Mouse (Mus musculus): ENCODE data around the gene Acin1.
A peak's percentile ranks its signal among the peaks of the same experiment; 100 is the strongest.

Acin1 gene

DNA sequence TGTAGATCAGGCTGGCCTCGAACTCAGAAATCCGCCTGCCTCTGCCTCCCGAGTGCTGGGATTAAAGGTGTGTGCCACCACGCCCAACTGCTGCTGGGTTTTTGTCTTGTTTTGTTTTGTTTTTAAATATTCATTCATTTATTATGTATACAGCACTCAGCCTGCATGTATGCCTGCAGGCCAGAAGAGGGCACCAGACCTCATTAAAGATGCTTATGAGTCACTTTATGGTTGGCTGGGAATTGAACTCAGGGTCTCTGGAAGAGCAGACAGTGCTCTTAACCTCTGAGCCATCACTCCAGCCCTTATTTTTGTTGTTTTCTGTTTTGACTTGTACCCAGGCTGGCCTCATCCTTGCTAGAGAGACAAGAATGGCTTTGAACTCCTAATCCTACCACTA is 76.8 kb downstream of the Acin1 start:
- no peak for ATAC-seq (ENCODE audit: low TSS enrichment)

DNA sequence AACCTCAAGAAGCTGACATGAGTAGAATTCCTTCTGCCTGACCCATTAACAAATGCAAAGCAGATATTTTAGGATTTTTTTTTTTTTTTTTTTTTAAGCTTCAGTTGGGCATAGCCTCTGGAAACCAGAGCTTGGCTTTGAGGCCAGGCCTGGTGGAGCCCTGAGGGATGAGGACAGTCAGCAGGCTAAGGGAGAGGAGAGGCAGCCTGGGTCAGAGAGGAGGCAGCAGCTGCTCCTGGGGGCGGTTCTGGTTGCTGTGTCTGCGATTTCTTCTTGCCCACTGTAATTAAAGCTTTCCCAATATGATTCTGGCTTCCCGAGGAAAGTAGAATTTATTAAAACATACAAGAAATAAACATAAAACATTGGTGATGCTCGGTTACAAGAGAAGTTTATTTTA is 77.5 kb downstream of the Acin1 start:
- ATAC-seq (ENCODE audit: low TSS enrichment), result no peak

- ATAC-seq (ENCODE audit: low TSS enrichment), result no peak
These were observed 79.5 kb downstream of the Acin1 start for GRCm38 (mm10) chr14:54607226-54607625.

GRCm38 (mm10) chr14:54605752-54606321 is 80.9 kb downstream of the Acin1 start, which contains the start of gene 4931414P19Rik:
4931414P19Rik (minus strand) TSS chr14:54605993.
- ATAC-seq (ENCODE audit: low TSS enrichment), result peak; percentile 45

DNA sequence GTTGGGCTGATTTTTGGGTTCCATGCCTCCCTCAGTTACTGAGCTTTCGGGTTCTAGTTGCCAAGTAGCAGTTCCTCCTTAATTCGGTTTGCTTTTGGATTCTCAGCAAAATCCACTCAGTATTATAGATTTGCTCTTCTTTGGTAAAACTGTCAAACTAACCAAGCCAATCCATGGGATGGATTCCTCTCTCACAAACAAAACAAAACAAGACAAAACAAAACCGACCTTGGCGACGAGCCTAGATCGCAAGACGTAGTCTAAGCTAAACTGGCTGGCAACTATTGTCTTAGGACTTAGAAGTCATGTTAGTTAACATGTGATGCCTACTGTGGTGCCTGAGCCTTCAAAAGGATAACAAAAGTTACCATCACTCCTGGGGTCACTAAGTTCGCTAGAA is 83.0 kb downstream of the Acin1 start:
- ATAC-seq (ENCODE audit: low TSS enrichment), result no peak

- peak; percentile 95 for ATAC-seq (ENCODE audit: low TSS enrichment)
These were observed 83.6 kb downstream of the Acin1 start for GRCm38 (mm10) chr14:54603038-54603654.

DNA sequence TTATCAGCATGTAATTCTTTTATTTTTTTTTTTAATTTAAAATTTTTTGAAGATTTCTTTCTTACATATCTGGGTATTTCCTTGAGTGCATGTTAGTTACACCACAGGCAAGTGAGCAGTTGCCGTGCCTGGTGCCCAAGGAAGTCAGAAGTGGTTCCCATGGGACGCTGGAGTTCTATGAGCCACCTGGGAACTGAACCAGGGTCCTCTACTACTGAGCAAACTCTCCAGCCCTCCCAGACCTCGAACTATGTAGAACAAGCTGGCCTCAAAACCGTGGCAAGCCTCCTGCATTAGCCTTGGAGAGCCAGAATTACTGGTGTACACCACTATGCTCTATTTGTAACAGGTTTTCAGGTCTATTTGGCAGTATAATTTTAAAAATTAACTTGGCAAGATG is 84.1 kb downstream of the Acin1 start:
- no peak for ATAC-seq (ENCODE audit: low TSS enrichment)

DNA sequence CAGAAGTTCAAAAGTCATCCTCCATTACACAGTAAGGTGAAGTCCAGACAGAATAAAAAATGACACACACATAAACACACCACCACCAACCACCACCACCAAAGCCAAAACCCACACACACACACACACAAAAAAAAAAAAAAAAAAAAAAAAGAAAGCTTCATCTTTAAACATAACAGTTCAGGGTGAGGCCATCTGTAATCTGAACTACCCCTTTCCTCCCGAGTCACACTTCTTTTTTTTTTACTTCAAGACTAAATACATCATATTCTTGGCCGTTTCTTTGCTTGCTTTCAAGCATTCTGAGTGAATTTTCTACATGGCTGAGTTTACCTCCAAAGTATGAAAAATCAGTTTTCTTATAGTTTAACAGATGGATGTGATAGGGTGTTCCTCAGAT is 85.1 kb downstream of the Acin1 start:
- no peak for ATAC-seq (ENCODE audit: low TSS enrichment)

DNA sequence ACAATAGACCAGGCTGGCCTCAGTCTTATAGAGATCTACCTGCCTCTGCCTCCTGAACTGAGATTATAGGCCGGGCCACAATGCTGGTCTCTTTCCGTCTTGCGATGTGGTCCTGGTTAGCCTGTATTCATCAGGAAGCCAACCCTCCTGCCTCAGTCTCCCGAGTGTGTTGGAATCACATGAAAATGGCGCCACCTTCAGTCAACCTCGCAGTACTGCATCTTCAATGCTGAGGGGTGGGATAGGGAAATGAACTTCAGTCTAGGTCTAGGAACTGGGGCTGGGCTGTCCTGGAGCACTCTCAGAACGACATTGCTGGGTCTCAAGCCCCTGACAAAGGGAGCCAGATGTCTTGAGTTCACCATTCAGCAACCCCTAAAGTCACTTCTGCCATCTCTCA is 89.6 kb downstream of the Acin1 start:
- ATAC-seq (ENCODE audit: low TSS enrichment), result no peak

DNA sequence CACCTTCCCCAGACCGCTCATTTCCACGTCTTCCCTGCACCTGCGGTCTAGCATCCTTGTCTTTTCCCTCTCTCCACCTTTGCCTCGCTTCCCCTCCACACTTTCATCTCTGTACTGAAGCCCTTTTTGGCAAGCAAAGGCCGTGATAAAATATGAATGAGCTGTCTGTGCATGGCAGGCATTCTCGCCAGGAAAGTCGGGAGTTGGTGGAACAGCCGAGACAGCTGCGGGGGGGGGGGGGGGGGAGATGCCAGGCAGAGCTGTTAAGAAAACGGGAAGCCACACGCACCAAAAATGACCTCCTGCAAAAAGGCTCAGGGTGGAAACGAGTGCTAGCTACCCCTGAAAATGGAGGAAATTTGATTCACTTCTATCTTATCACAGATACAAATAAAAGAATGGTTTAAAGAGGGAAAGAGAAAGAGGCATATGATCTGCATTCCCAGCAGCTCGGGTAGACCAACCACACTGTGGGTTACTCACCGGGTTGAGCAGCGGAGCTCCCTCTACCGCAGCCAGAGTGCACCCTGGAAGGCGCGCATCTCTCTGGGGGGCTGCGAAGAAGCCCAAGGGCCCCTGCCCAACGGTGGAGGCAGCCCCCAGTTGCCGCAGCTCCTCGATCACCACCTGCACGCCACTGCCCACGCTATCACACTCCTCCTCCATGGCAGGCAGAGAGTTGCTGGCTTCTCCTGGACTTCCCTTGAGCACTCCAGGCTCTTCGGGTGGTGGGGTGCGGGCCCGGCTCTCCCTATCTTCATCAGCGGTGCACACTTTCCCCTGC is 91.9 kb downstream of the Acin1 start:
- ATAC-seq (ENCODE audit: low TSS enrichment), result peak; percentile 77

GRCm38 (mm10) chr14:54594055-54594454 is 92.7 kb downstream of the Acin1 start:
- ATAC-seq (ENCODE audit: low TSS enrichment), result no peak

DNA sequence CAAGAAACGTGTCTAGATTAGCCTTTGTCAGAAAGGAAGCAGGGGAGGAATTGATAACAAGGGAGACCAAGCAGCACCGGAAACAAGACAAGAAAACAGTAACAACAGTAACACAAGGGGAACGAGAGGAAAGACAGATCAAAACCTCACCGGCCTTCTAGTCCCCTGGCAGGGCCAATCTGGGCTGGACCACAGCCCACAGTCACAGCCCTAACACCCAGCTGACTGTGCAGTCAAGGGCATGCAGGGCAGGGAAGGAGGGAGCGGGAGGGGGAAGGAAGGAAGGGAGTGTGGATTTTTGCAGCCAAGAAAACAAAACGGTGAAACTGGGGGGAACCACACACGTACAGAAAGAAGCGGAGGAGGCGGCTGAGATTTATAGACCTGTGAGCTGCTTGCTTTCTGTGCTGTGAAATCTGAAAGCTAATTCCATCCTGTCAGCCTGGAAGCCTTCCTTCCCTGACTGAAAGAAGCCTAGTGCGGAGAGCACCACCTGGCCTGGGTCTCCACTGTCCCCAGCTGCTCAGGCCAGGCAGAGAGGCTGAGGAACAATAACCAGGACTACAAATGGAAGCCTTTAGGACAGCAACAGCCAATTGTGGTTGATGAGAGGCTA is 94.3 kb downstream of the Acin1 start:
- ATAC-seq (ENCODE audit: low TSS enrichment), result peak; percentile 77
